Mouse (Mus musculus) gastrocnemius, postnatal 25 days (tissue): ENCODE results near the gene Syt7. TPM values are rescaled to one million over a fixed set of nuclear protein-coding genes. Genes with fewer than 3 reads are reported as not detected.

Experiments used
- DNase-seq: peaks from one replicate; pipeline ENCODE4 v3.0.0; 2022
- total RNA-seq, 2 experiments: library from RNA; stranded (reverse); gene quantifications; 1 replicate in 1 of 2; 2 replicates in 1 of 2; pipeline ENCODE4 v1.2.3; 2021

Gene Syt7
- total RNA-seq, 2 experiments from 2014 or later, result 1.9 to 4.1 TPM

DNA sequence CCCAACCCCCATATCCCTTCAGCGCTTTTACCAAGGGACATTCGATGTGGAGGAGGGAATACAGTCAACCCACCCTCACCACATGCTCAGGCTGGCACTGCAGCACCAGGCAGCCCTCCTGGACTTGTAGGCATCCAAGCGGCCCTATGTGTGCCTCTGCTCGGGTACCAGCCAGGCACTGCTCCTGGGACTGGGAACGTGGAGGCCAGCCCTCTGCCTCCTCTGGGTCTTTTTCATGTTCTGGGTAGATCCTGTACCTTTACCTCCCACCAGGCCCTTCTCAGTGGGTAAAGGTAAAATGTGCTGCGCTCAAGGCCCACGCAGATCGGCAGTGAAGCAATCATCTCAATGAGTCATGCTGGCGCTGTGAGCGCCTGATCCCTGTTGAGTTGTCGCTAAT is 71.0 kb downstream of the Syt7 start:
- DNase-seq, result no peak

DNA sequence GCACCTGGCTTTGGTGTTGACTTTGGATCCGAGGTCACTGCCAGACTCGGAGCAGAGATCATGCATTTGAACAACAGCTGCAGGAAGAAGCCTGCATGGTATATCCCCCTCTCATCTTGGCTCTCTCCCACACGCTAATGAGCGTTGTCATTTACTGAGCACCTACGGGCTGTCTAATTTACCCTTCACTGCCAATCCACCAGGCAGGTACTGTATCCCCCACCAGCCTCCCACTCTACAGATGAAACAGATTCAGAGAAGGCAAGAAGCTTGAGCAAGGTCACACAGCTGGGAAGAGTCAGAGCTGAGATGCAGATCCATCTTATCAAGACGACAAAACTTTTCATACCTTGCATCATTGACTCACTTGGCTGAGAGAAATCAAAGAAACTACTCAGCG is 72.7 kb downstream of the Syt7 start:
- no peak for DNase-seq

DNA sequence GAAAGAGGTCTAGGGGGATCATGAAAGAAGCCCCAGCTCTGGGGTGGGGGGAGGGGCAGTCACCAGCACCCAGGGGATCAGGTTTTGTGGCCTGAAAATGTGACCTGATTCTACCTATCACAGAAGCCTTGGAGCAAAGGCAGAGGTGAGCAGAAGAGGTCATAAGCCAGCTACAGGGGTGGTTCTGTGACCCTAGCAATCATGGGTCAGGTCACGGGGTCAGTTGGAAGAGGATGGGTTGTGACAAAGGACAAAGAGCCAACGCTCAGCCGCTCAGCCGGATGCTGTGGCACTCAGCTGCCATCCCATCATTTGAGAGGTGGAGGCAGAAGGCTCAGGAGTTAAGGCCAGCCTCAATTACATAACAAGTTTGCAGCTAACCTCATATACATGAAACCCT is 75.5 kb downstream of the Syt7 start:
- DNase-seq, result no peak

GRCm38 (mm10) chr19:10469171-10469658 is 80.3 kb downstream of the Syt7 start:
- no peak for DNase-seq

- DNase-seq, result no peak
Measured at GRCm38 (mm10) chr19:10472958-10473357, 84.1 kb downstream of the Syt7 start.

GRCm38 (mm10) chr19:10473779-10474178 is 84.9 kb downstream of the Syt7 start:
- DNase-seq, result no peak

DNA sequence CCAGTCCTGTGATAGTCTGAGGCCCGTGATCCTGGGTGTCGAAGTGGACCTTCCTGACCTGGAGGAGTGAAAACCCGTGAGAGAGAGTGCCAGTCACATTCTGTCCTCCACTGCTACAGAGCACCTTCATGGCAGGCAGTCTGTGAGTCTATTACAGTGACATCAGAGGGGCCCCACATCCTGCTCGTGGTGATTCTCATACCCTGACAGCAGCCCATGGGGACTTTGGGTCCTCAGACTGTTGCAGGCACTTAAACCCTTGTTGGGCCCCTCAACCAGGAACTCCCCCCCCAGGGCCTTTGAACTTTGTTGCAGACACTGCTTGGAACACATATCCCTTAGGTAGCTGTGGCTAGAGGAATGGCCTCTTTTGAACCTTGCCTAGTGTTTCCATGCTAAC is 90.7 kb downstream of the Syt7 start:
- DNase-seq, result no peak

DNA sequence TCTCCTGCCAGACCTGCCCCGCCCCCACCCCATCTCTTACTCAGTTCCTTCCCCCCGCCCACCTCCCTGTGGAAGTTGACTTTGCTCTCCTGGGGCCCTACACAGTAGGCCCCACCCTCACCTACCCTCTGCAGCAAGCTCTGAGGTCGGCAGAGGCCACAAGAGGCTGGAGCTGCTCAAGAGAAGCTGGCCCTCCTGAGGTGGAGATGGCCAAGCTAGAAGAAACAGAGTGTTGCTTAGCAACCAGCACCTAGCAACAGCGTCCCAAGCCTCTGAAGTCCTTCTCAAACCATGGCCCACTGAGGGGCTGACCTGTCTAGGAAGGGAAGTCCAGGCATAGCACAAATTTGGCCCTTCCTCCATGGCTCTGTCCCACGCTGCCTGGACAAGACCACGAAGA is 93.8 kb downstream of the Syt7 start, which contains the start of gene Ppp1r32:
TSS of gene Ppp1r32 (minus strand) at position 226 of the 400 bp plus-strand sequence.
- no peak for DNase-seq

DNA sequence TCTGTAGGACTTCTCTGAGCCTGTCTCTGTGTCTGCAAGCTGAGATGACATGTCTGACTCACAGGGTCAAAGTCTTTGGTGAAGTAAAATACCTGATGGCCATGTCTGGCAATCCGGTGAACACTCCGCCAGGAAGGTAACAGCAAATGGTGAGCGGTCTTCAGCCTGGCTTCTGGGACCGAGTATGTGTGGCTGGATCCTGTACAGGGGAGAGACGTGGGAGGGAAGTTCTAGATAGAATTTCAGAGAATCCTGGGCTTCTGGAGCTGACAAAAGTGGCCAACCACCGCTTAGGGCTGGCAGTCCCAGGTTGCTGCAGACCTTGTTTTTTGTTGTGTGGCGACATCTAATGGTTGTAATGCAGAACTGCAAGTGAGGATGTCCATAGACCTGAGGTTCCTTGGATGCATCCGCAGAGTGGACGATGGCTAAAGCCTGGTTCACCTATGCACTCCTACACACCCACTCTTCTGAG is 97.4 kb downstream of the Syt7 start:
- DNase-seq, result no peak

DNA sequence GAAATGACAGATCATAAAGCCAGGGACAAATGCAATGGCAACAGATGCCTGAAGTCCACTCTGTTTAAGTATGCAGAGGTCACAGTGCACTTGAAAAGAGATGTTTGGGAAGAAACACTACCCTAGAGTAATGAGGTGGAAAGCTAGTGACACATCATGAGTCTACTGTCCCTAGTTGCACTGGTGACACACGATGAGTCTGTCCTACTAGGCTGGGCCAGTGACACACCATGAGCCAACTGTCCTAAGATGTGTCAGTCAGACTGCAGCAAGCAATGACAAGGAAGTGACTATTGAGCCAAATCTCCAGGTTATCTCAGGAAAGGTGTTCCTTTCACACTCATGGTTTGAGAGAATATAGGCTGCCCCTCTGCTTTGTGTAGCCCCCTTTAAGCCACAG is 106.8 kb downstream of the Syt7 start:
- DNase-seq, result no peak

- DNase-seq, result no peak
Measured at GRCm38 (mm10) chr19:10496976-10497375, 108.1 kb downstream of the Syt7 start.

DNA sequence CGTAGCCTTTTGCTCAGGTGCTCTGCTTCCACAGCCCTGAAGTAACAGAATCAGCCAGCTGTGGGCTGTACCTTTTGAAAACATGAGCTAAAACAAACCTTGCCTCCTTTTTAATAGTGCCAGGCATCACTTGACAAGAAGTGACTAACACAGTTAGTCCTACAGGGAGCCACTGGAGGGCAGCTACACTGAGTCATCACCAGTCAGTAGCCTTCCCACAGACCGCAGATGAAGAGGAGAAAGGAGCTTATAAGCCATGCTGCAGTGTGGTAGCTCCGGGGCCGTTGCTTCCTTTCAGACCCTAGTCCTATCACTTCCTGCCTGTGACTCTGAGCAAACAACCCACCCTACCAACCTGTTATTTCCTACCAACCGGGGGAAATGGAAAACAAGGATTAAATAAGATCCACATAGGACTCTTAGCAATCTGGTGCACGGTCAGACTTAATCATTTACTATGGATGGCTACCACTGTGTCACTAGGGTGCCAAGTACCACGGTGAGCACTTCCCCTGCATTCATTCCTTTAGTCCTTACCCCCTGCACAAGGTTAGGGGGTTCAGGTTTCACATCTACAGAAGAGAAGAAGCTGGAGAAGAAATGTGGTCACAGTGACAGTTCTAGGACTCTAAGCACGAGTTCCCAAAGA is 108.7 kb downstream of the Syt7 start:
- no peak for DNase-seq

GRCm38 (mm10) chr19:10500581-10500980 is 111.7 kb downstream of the Syt7 start:
- no peak for DNase-seq

DNA sequence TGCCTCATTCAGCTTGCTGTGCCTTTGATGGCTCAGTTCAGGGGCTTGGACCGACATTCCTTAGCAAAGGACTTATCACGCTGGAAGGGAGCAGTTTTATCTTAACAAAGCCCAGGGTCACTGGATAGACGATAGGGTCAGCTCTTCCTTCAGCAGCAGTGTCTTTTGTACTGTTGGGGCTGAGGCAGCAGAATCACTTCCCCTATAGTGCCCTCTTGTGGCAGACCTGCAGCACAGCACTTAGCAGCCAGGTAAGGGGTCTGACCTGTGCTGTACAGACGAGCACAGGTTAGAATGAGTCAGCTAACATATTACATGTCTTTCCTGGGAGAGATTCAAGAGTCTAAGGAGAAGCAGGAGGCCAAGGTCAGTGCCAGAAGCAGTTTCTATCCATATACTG is 113.7 kb downstream of the Syt7 start:
- DNase-seq, result no peak

Other genes with a start within 250 kb of the Syt7 start
- 1 to 10 TPM; 6.9 to 8.2 TPM for gene Fads1, start 206.2 kb upstream of the Syt7 start, total RNA-seq
- gene Tmem258, start 185.1 kb upstream of the Syt7 start, total RNA-seq, result 10 to 100 TPM; 81.8 to 94.5 TPM
- 1 to 10 TPM; 2.9 to 3.7 TPM for gene Fen1, start 184.9 kb upstream of the Syt7 start, total RNA-seq
- not detected for gene Myrf, start 148.3 kb upstream of the Syt7 start, total RNA-seq
- gene Dagla, start 84.2 kb upstream of the Syt7 start, total RNA-seq, result 1 to 10 TPM; 4.0 to 6.7 TPM
- gene Lrrc10b, start 68.4 kb downstream of the Syt7 start, total RNA-seq, result under 1 TPM; 0.13 to 0.38 TPM
- under 1 TPM; 0.90 to 0.91 TPM for gene Ppp1r32, start 93.8 kb downstream of the Syt7 start, total RNA-seq
- 10 to 100 TPM; 18.0 to 18.5 TPM for gene Cpsf7, start 136.2 kb downstream of the Syt7 start, total RNA-seq
- gene Sdhaf2, start 137.1 kb downstream of the Syt7 start, total RNA-seq, result 10 to 100 TPM; 49.0 to 54.0 TPM
- 1 to 10 TPM; 1.9 to 2.2 TPM for gene Tmem216, start 167.1 kb downstream of the Syt7 start, total RNA-seq
- 1 to 10 TPM; 4.5 to 6.2 TPM for gene Cyb561a3, start 188.1 kb downstream of the Syt7 start, total RNA-seq
- gene Tmem138, start 188.3 kb downstream of the Syt7 start, total RNA-seq, result 1 to 10 TPM; 1.3 to 1.4 TPM
- 100 to 1,000 TPM; 114 to 129 TPM for gene Ddb1, start 216.2 kb downstream of the Syt7 start, total RNA-seq
- 1 to 10 TPM; 4.2 to 5.1 TPM for gene Tkfc, start 216.6 kb downstream of the Syt7 start, total RNA-seq
- under 1 TPM in 1 of 2 experiments, not detected in 1; 0.08 TPM for gene Vwce, start 245.1 kb downstream of the Syt7 start, total RNA-seq